Mouse (Mus musculus) small intestine, adult 2 months (tissue): ENCODE results near the gene Supt5.

ENCODE experiments used
- CTCF ChIP-seq: fragments of 200-500 bp; IDR thresholded peaks from 2 replicates; pipeline ENCODE4 v1.5.1; 2012; ENCODE audit warnings: low read depth, mild to moderate bottlenecking, control low read depth, inconsistent platforms, low read length, moderate library complexity, mixed read lengths; ENCODE audit not compliant: insufficient replicate concordance, insufficient read length; ENCODE audit errors: extremely low read depth
- POLR2A ChIP-seq: fragments of 200-500 bp; IDR thresholded peaks from 2 replicates; pipeline ENCODE4 v1.6.1; 2012; ENCODE audit warnings: low read depth, mild to moderate bottlenecking, control low read depth, inconsistent platforms, low read length, moderate library complexity

DNA sequence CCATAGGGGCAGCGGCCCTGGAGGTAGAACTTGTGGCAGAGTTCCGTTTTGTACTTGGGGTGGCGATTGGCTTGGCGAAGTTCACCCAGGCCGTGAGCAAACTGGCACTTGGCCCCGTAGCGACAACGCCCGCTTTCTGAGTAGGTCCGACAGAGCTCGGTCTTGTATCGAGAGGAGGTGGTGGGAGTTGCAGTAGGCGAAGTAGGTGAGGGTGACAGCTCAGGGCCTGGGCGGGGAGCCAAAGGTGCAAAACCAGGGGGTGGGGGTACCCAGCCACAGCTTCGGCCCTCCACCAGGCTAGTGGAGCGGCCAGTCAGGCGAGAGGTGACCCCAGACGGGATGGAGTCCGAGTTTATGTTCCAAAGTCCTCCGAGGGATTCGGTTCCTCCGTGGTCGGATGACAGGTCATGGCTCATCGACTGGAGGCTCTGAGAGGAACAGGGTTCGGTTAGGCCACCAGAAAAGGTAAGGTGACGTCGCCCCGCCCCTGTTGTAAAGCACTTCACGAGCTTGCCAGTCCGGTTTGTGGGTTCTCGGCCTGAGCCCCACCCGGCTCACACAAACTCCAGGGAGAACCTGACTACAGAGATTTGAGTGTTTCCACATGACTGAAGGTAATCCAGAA, 39.6 kb upstream of the Supt5 start:
- TF ChIP-seq CTCF (no peak), POLR2A (peak; percentile 41)
